Mouse (Mus musculus): ENCODE data around the gene Sema3g. TPM values are rescaled to one million over a fixed set of nuclear protein-coding genes. Genes with fewer than 3 reads are reported as not detected.

The Sema3g gene
- polyA plus RNA-seq, 1 experiment from 2014 or later = 0.51 TPM

DNA sequence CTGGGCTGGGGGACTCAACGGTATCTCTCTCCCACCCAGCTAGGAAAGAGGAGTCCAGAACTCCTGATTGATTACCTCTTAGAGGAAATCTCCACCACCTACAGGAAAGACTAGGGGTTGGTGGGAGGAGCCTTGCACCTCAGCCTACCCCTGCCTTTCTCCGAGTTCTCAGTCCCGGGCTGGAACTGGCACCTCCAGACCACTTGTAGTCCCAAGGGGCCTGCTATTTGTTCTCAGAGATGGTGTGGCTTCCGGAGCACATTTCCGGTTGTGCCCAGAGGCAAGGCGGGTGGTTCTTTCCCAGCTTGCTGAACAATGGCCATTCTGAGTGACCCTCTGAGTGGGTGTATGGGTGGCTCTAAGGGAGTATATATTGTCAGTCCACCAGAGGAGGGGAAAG, 10.6 kb downstream of the Sema3g start:
- Histone ChIP-seq H3K4me1 (ENCODE audit: control insufficient read depth, insufficient read depth, low read length) (peaks cover 25% of the 10 kb centered on the region), H3K4me3 (ENCODE audit: low read depth, low read length) (no peak overlapping the region), H3K27ac (replicated peaks; ENCODE audit: low read depth, low read length) (no peak overlapping the region), H3K9ac (ENCODE audit: low read depth, low read length) (no peak overlapping the region), H3K36me3 (ENCODE audit: control insufficient read depth, insufficient read depth, low read length) (no peaks in the 10 kb centered on the region), H3K27me3 (replicated peaks; ENCODE audit: control insufficient read depth, insufficient read depth, low read length) (no peaks in the 10 kb centered on the region), H3K4me2 (ENCODE audit: low read depth, low read length) (no peak overlapping the region), H3K9me3 (ENCODE audit: control insufficient read depth, low read length) (no peaks in the 10 kb centered on the region)
- DNase-seq (ENCODE audit: low spot score) = no peak
- no peak for ATAC-seq (ENCODE audit: low read depth)
- WGBS = 57% methylated on average over 5 of the region's 6 CpGs

DNA sequence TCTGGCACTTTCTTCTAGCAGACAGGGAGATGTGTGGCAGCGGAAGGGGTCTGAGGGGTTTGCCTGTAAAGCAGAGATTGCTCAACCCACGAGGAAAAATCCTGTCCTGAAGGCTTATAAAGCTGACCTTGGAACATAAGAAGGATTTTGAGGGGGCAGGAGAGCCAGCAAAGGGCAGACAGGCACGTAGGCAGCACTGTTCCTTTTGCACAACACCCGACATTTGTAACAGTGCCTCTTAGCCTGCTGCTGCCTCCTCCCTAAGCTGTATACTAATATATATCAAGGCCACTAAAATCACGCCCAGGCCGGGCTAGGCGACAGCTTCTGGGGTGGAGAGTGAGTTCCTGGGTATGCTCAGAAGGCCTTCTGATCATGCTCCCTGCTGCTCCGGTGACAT, 12.8 kb downstream of the Sema3g start:
- H3K4me3 ChIP-seq (ENCODE audit: low read depth, low read length) = no peak overlapping the region
- H3K36me3 ChIP-seq (ENCODE audit: control insufficient read depth, insufficient read depth, low read length) = no peaks in the 10 kb centered on the region
- H3K27me3 ChIP-seq (replicated peaks; ENCODE audit: control insufficient read depth, insufficient read depth, low read length) = no peaks in the 10 kb centered on the region
- no peak overlapping the region for H3K27ac ChIP-seq (replicated peaks; ENCODE audit: low read depth, low read length)
- H3K9me3 ChIP-seq (ENCODE audit: control insufficient read depth, low read length) = no peaks in the 10 kb centered on the region
- no peak for DNase-seq (ENCODE audit: low spot score)
- no peak for ATAC-seq (ENCODE audit: low read depth)
- no peak overlapping the region for H3K9ac ChIP-seq (ENCODE audit: low read depth, low read length)
- H3K4me2 ChIP-seq (ENCODE audit: low read depth, low read length) = no peak overlapping the region
- peaks cover 22% of the 10 kb centered on the region for H3K4me1 ChIP-seq (ENCODE audit: control insufficient read depth, insufficient read depth, low read length)
- WGBS = 61% methylated on average over 8 of the region's 8 CpGs

DNA sequence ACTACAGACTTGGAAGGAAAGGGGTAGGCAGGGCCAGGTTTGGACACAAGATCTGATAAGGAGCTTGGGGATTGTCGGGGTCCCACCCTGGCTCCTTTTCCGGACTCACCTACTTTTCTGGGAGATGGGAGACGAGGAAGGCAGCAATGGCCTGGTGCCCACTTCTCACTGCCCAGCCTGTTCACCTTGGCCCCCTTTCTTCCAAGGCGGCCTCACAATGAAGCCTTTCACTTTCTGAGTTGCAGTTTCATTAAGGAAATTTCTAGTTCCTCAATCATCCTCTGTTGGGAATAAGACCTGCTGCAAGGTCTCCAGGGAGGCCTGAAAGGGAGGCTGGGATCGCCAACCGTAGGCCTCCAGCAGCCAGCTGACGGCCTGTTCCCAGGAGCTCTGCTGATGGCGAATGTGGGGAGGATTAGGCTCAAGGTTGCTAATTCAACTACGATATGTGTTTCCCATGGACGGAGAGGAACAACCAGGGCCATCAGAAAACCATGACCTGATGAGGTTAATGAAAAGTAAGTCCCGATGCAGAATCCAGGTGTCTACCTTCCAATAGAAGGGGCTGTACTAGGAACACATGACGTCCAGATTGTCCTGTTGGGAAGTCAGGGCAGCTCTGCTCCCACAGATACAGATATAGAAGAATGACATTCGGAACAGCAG, 14.9 kb downstream of the Sema3g start:
- Histone ChIP-seq H3K27me3 (replicated peaks; ENCODE audit: control insufficient read depth, insufficient read depth, low read length) (no peaks in the 10 kb centered on the region), H3K4me3 (ENCODE audit: low read depth, low read length) (no peak overlapping the region), H3K36me3 (ENCODE audit: control insufficient read depth, insufficient read depth, low read length) (no peaks in the 10 kb centered on the region), H3K4me1 (ENCODE audit: control insufficient read depth, insufficient read depth, low read length) (peaks cover 10% of the 10 kb centered on the region), H3K27ac (replicated peaks; ENCODE audit: low read depth, low read length) (no peak overlapping the region), H3K4me2 (ENCODE audit: low read depth, low read length) (no peak overlapping the region), H3K9ac (ENCODE audit: low read depth, low read length) (no peak overlapping the region), H3K9me3 (ENCODE audit: control insufficient read depth, low read length) (no peaks in the 10 kb centered on the region)
- ATAC-seq (ENCODE audit: low read depth) (no peak), DNase-seq (ENCODE audit: low spot score) (no peak)
- WGBS = 80% methylated on average over 13 of the region's 13 CpGs

DNA sequence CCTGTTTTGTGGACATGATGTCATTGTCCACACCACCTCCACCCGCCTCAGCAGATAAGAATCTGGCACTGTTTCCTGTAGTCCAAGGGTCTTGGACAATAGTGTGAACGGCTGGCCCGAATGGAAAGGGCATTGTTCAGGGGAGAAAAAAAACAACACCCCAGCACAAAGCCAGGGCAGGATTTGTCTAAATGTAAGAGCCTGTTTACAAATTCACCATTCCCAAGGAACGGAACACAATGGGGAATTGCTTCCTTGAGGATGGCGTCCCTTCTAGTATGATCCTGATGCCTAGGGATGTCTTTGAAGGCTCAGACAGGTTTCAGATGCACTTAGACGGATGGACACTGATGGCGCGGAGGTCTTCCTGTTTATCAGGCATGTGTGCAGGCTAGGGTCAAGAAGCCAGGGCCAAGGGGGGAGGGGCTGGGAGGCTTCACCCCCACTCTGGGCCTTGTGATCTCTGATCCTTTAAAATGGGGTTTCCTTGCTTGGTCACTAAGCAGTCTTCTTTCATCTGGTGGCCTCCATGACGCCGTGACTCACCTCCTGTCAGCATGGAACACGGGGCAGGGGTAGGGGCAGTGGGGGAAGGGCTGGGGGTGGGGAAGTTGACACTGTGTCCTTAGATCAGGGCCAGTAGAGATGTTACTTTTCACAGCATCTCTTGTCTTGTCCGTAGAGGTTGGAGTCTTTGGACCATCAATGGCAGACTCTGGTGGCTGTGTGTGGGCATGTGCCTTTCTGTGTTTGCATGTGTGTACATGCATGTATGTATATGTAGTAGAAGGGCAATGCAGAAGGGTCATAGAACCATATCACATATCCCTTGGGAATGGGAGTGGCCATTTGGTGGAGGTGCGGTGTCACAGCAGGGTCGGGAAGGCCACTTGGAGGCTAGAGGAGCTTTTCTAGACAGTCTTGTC, 15.7 kb downstream of the Sema3g start:
- Histone ChIP-seq H3K27me3 (replicated peaks; ENCODE audit: control insufficient read depth, insufficient read depth, low read length) (no peaks in the 10 kb centered on the region), H3K9me3 (ENCODE audit: control insufficient read depth, low read length) (no peaks in the 10 kb centered on the region), H3K36me3 (ENCODE audit: control insufficient read depth, insufficient read depth, low read length) (no peaks in the 10 kb centered on the region), H3K4me3 (ENCODE audit: low read depth, low read length) (no peak overlapping the region), H3K4me2 (ENCODE audit: low read depth, low read length) (no peak overlapping the region), H3K9ac (ENCODE audit: low read depth, low read length) (no peak overlapping the region), H3K4me1 (ENCODE audit: control insufficient read depth, insufficient read depth, low read length) (peaks cover 7% of the 10 kb centered on the region), H3K27ac (replicated peaks; ENCODE audit: low read depth, low read length) (no peak overlapping the region)
- WGBS = 85% methylated on average over 14 of the region's 14 CpGs
- ATAC-seq (ENCODE audit: low read depth) (no peak), DNase-seq (ENCODE audit: low spot score) (no peak)

DNA sequence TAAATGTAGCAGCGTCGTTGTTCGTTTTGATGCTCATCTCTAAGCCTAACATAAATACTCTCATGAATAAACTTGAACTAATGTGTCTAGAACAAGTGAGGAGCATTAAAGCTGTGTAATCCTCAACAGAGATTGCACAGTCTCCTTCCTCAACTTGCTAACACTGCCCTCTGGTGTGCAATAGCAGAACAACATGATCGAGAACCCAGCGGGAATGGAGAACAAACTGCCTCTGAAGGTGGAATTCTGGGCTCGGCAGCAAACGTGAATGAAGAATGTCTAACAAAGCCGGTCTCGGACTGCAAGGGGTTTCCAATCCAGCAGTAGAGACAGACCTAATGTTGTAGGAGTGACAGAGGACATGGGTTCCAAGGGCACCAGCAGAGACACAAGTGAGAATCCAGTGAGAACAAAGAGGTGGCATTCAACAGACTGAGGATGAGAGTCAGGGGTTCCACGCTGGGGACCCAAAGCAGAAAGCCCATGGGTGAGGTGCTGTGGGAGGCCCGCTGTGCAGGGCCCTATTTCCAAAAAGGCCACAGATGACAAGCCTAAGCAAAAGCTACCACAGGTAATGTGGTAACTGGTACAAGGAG, 16.4 kb downstream of the Sema3g start:
- Histone ChIP-seq H3K36me3 (ENCODE audit: control insufficient read depth, insufficient read depth, low read length) (no peaks in the 10 kb centered on the region), H3K4me3 (ENCODE audit: low read depth, low read length) (no peak overlapping the region), H3K4me1 (ENCODE audit: control insufficient read depth, insufficient read depth, low read length) (peaks cover 2% of the 10 kb centered on the region), H3K27me3 (replicated peaks; ENCODE audit: control insufficient read depth, insufficient read depth, low read length) (no peaks in the 10 kb centered on the region), H3K27ac (replicated peaks; ENCODE audit: low read depth, low read length) (no peak overlapping the region), H3K4me2 (ENCODE audit: low read depth, low read length) (peak overlapping the region; percentile 19; the same call in 1 of the 2 replicates), H3K9ac (ENCODE audit: low read depth, low read length) (0 out of 2 replicates have a peak overlapping the region, but pooled peaks have one; percentile 45), H3K9me3 (ENCODE audit: control insufficient read depth, low read length) (no peaks in the 10 kb centered on the region)
- DNase-seq (ENCODE audit: low spot score) = peak; percentile 85
- peak; percentile 76; the same call in 1 of the 2 replicates for ATAC-seq (ENCODE audit: low read depth)
- 22% methylated on average over 11 of the region's 11 CpGs for WGBS

DNA sequence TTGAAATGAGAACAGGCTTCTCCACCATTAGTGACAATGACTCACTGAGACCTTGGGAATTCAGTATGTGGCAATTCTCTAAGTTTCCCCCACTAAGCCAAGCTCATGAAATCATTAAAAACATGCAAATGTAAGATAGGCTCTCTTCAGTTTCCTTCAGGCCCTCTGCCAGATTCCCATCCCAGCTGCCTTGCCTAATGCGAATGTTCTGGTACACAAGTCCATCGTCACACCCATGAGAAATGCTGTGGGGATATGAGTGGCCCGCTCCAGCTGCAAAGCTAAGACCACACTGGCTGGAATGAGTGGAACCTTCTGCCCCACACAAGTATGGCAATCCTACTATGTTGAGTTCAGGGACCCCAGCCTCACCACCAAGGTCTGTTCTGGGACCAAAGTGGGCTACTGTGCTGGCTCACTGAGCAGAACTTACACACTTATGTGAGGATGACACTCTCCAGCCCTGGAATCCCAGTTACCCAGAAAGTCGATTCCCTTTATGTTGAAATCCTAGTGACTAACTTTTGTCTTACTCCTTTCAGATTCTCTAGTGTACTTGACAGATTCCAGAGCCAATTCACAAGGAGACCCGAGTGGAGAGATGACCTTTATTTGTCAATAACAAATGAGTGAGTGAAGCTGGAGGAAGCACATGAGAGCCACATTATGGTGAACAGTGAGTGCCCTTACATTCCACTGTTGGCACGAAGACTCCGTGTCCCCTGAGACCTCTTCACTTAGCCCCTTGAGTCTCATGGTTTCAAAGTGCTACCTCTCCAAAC, 19.6 kb downstream of the Sema3g start:
- H3K4me1 ChIP-seq (ENCODE audit: control insufficient read depth, insufficient read depth, low read length) = no peaks in the 10 kb centered on the region
- WGBS = 76% methylated on average over 7 of the region's 7 CpGs
- no peaks in the 10 kb centered on the region for H3K36me3 ChIP-seq (ENCODE audit: control insufficient read depth, insufficient read depth, low read length)
- H3K9ac ChIP-seq (ENCODE audit: low read depth, low read length) = no peak overlapping the region
- no peak overlapping the region for H3K4me3 ChIP-seq (ENCODE audit: low read depth, low read length)
- DNase-seq (ENCODE audit: low spot score) (peak; percentile 67), ATAC-seq (ENCODE audit: low read depth) (no peak)
- H3K9me3 ChIP-seq (ENCODE audit: control insufficient read depth, low read length) = no peaks in the 10 kb centered on the region
- no peaks in the 10 kb centered on the region for H3K27me3 ChIP-seq (replicated peaks; ENCODE audit: control insufficient read depth, insufficient read depth, low read length)
- no peak overlapping the region for H3K27ac ChIP-seq (replicated peaks; ENCODE audit: low read depth, low read length)
- no peak overlapping the region for H3K4me2 ChIP-seq (ENCODE audit: low read depth, low read length)

DNA sequence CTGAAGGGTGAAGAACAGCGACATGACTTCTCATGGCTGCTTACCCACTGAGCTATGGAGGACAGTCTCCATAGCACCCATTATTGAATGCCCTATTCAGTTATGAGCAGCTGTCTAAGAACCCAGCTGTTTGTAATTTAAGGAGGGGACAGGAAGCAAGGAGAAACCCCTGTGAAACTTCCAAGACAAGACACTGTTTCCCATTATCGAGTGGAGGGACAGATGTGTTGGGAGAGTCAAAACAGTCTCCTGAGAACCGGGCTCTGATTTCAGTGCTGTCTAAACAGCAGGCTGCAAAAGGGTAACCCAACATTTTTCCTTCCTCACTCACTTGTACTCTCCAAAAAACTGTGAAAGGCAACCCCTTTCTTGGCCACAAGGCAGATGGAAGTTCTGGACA, 22.9 kb downstream of the Sema3g start:
- Histone ChIP-seq H3K4me3 (ENCODE audit: low read depth, low read length) (no peak overlapping the region), H3K27me3 (replicated peaks; ENCODE audit: control insufficient read depth, insufficient read depth, low read length) (no peaks in the 10 kb centered on the region), H3K27ac (replicated peaks; ENCODE audit: low read depth, low read length) (no peak overlapping the region; the same call in 1 of the 2 replicates), H3K4me1 (ENCODE audit: control insufficient read depth, insufficient read depth, low read length) (no peaks in the 10 kb centered on the region), H3K36me3 (ENCODE audit: control insufficient read depth, insufficient read depth, low read length) (no peaks in the 10 kb centered on the region), H3K9me3 (ENCODE audit: control insufficient read depth, low read length) (no peaks in the 10 kb centered on the region), H3K9ac (ENCODE audit: low read depth, low read length) (no peak overlapping the region), H3K4me2 (ENCODE audit: low read depth, low read length) (no peak overlapping the region)
- ATAC-seq (ENCODE audit: low read depth) (peak; percentile 68; the same call in 1 of the 2 replicates), DNase-seq (ENCODE audit: low spot score) (peak; percentile 71)
- WGBS = 30% methylated on average over 3 of the region's 3 CpGs

DNA sequence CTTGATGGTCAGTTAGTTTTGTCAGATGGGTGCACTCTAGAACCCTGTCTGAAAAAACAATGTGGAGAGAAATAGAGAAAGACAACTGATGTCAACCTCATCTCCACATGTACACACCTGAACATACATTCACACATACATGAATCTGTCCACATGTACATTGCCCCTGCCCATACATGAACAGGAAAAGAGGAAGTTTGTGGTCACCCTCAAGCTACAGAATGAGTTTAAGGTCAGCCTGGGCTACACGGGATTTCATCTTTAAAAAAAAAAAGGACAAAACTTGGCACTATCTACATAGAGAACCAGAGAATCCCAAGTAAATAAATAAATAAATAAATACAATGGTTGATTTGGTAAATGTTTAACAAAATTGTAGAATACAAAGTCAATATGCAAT, 27.1 kb downstream of the Sema3g start:
- H3K9ac ChIP-seq (ENCODE audit: low read depth, low read length) = no peak overlapping the region
- H3K36me3 ChIP-seq (ENCODE audit: control insufficient read depth, insufficient read depth, low read length) = no peaks in the 10 kb centered on the region
- WGBS = 79% methylated on average over 1 of the region's 1 CpGs
- DNase-seq (ENCODE audit: low spot score) (no peak), ATAC-seq (ENCODE audit: low read depth) (no peak)
- no peaks in the 10 kb centered on the region for H3K27me3 ChIP-seq (replicated peaks; ENCODE audit: control insufficient read depth, insufficient read depth, low read length)
- no peaks in the 10 kb centered on the region for H3K4me1 ChIP-seq (ENCODE audit: control insufficient read depth, insufficient read depth, low read length)
- no peaks in the 10 kb centered on the region for H3K9me3 ChIP-seq (ENCODE audit: control insufficient read depth, low read length)
- no peak overlapping the region for H3K4me3 ChIP-seq (ENCODE audit: low read depth, low read length)
- no peak overlapping the region for H3K4me2 ChIP-seq (ENCODE audit: low read depth, low read length)
- no peak overlapping the region for H3K27ac ChIP-seq (replicated peaks; ENCODE audit: low read depth, low read length)
